Mouse (Mus musculus): ENCODE measurements around the gene Ccdc190. TPM values are rescaled to one million over a fixed set of nuclear protein-coding genes. Genes with fewer than 3 reads are reported as not detected.

Gene Ccdc190
- polyA plus RNA-seq, 1 experiment, result not detected

DNA sequence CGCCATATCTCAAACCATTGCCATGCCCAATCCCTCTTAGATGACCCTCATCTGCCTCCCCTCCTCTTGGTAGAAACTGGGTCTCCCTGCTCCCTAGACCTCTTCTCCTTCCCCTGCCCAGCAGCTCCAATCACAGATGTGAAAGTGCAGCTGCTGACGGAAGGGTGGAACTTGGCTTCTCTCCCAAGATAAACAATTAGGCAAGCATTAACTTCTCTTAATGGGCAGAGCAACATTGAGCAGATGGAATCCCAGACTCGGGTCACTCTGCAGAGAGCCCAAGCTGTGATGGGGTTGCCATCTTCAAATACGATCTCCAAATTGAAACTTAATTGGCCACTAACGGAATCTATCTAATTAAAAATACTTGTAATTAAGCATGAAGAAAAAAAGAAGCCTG, 19.3 kb upstream of the Ccdc190 start:
- no peak overlapping the region for H3K4me3 ChIP-seq (ENCODE audit: insufficient read depth, low read length)
- H3K27ac ChIP-seq (ENCODE audit: insufficient read depth, low read depth, low read length), result no peak overlapping the region
- no peaks in the 10 kb centered on the region for H3K4me1 ChIP-seq (ENCODE audit: control insufficient read depth, insufficient read depth, low read length)
- TF ChIP-seq POLR2A (IDR thresholded peaks at IDR 0.05; ENCODE audit: borderline replicate concordance, low read depth, low read length), result no peak
- TF ChIP-seq CTCF (IDR thresholded peaks at IDR 0.05; ENCODE audit: low read depth, low read length), result no peak

- Histone ChIP-seq H3K4me1 (ENCODE audit: control insufficient read depth, insufficient read depth, low read length) (no peaks in the 10 kb centered on the region), H3K4me3 (ENCODE audit: insufficient read depth, low read length) (no peak overlapping the region), H3K27ac (ENCODE audit: insufficient read depth, low read depth, low read length) (no peak overlapping the region)
- TF ChIP-seq POLR2A (IDR thresholded peaks at IDR 0.05; ENCODE audit: borderline replicate concordance, low read depth, low read length), result no peak
- no peak for TF ChIP-seq CTCF (IDR thresholded peaks at IDR 0.05; ENCODE audit: low read depth, low read length)
Measured at GRCm38 (mm10) chr1:169909659-169910058, 18.8 kb upstream of the Ccdc190 start.

- no peak overlapping the region for H3K4me3 ChIP-seq (ENCODE audit: insufficient read depth, low read length)
- H3K4me1 ChIP-seq (ENCODE audit: control insufficient read depth, insufficient read depth, low read length), result no peaks in the 10 kb centered on the region
- H3K27ac ChIP-seq (ENCODE audit: insufficient read depth, low read depth, low read length), result no peak overlapping the region
- TF ChIP-seq CTCF (IDR thresholded peaks at IDR 0.05; ENCODE audit: low read depth, low read length), result no peak
- TF ChIP-seq POLR2A (IDR thresholded peaks at IDR 0.05; ENCODE audit: borderline replicate concordance, low read depth, low read length), result no peak
Measured at GRCm38 (mm10) chr1:169910751-169911150, 17.7 kb upstream of the Ccdc190 start.

GRCm38 (mm10) chr1:169911526-169911925, 16.9 kb upstream of the Ccdc190 start:
- no peak for TF ChIP-seq CTCF (IDR thresholded peaks at IDR 0.05; ENCODE audit: low read depth, low read length)
- TF ChIP-seq POLR2A (IDR thresholded peaks at IDR 0.05; ENCODE audit: borderline replicate concordance, low read depth, low read length), result no peak
- H3K4me1 ChIP-seq (ENCODE audit: control insufficient read depth, insufficient read depth, low read length), result no peaks in the 10 kb centered on the region
- H3K27ac ChIP-seq (ENCODE audit: insufficient read depth, low read depth, low read length), result no peak overlapping the region
- no peak overlapping the region for H3K4me3 ChIP-seq (ENCODE audit: insufficient read depth, low read length)

DNA sequence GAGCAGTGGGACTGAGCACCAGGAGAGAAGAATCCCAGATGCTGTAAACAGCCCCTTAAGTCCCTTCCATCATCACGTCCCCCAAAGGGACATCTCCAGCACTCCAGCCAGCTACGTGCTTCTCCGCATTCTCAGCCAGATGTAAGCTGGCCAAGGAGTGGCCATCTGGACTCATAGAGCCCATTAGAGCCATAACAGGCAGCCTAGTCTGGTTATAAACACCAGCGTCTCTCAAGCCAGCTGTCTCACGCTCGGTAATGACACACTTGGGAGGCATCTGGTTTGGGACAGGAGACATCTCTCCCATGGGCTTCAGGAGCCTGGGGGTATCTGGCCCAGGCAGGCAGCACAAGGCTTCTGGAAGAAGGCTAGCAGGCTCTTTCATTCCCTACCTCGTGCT, 11.8 kb upstream of the Ccdc190 start:
- TF ChIP-seq POLR2A (IDR thresholded peaks at IDR 0.05; ENCODE audit: borderline replicate concordance, low read depth, low read length) (no peak), CTCF (IDR thresholded peaks at IDR 0.05; ENCODE audit: low read depth, low read length) (no peak)
- no peak overlapping the region for H3K27ac ChIP-seq (ENCODE audit: insufficient read depth, low read depth, low read length)

DNA sequence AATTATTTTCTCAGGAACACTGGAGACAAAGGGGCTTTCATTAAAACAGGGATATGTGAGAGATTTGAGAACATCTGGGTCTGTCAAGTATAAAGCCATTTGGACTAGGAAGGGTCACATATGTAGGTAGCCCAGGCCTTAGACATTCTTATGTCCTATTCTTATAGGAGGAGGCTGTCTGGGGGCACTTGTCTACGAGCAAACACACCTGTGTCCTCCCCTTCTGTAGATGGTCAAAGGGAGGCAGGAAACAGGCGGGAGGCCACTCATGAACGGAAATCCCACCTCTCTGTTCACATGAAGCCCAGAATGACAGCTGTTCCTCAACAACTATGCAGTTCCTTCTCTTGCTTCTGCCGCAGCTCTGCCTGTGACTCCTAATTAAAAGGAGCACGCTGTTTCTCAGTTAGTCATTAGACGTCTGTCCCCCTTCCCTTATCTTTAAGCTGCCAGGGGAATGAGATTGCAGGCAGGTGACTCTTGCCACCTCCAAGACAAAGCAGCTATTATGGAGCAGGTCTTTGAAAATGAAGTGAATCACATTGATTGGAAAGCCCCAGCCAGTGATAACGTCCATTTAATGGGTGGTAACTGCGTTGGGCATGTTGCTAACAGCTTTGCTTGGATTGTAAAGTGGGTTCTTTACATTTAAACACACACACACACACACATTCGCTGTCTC, 11.2 kb upstream of the Ccdc190 start:
- H3K4me3 ChIP-seq (ENCODE audit: insufficient read depth, low read length), result no peak overlapping the region
- no peaks in the 10 kb centered on the region for H3K4me1 ChIP-seq (ENCODE audit: control insufficient read depth, insufficient read depth, low read length)
- no peak for TF ChIP-seq POLR2A (IDR thresholded peaks at IDR 0.05; ENCODE audit: borderline replicate concordance, low read depth, low read length)
- TF ChIP-seq CTCF (IDR thresholded peaks at IDR 0.05; ENCODE audit: low read depth, low read length), result no peak
- no peak overlapping the region for H3K27ac ChIP-seq (ENCODE audit: insufficient read depth, low read depth, low read length)

More for the DNA sequence above, 11.8 kb upstream of the Ccdc190 start:
- Histone ChIP-seq H3K4me3 (ENCODE audit: insufficient read depth, low read length) (no peak overlapping the region), H3K4me1 (ENCODE audit: control insufficient read depth, insufficient read depth, low read length) (no peaks in the 10 kb centered on the region)

GRCm38 (mm10) chr1:169917998-169918397, 10.4 kb upstream of the Ccdc190 start:
- H3K4me3 ChIP-seq (ENCODE audit: insufficient read depth, low read length), result no peak overlapping the region
- no peak overlapping the region for H3K27ac ChIP-seq (ENCODE audit: insufficient read depth, low read depth, low read length)
- TF ChIP-seq POLR2A (IDR thresholded peaks at IDR 0.05; ENCODE audit: borderline replicate concordance, low read depth, low read length) (no peak), CTCF (IDR thresholded peaks at IDR 0.05; ENCODE audit: low read depth, low read length) (no peak)
- no peaks in the 10 kb centered on the region for H3K4me1 ChIP-seq (ENCODE audit: control insufficient read depth, insufficient read depth, low read length)

DNA sequence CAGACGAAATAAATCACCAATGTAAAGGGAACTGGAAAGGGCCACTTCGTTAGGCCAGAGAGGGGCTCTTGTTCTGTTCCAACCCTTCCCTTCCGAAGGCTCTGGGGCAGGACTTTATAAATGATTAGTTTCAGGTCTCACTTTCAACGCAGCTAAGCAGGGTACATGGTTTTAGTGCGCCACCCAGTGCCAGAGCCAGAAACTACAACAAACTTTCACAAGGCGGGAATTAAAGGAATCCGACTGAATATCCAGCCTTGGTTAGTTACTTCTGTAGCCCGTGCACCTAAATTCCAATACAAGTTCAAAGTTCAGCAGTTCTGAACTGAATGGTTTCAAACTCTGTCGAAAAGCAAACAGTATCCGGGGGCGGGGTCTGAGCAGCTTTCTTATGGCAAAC, 9.2 kb upstream of the Ccdc190 start:
- no peaks in the 10 kb centered on the region for H3K4me1 ChIP-seq (ENCODE audit: control insufficient read depth, insufficient read depth, low read length)
- TF ChIP-seq POLR2A (IDR thresholded peaks at IDR 0.05; ENCODE audit: borderline replicate concordance, low read depth, low read length) (no peak), CTCF (IDR thresholded peaks at IDR 0.05; ENCODE audit: low read depth, low read length) (peak; percentile 53)
- H3K4me3 ChIP-seq (ENCODE audit: insufficient read depth, low read length), result peak overlapping the region; percentile 17; the same call in 1 of the 2 replicates
- H3K27ac ChIP-seq (ENCODE audit: insufficient read depth, low read depth, low read length), result no peak overlapping the region

DNA sequence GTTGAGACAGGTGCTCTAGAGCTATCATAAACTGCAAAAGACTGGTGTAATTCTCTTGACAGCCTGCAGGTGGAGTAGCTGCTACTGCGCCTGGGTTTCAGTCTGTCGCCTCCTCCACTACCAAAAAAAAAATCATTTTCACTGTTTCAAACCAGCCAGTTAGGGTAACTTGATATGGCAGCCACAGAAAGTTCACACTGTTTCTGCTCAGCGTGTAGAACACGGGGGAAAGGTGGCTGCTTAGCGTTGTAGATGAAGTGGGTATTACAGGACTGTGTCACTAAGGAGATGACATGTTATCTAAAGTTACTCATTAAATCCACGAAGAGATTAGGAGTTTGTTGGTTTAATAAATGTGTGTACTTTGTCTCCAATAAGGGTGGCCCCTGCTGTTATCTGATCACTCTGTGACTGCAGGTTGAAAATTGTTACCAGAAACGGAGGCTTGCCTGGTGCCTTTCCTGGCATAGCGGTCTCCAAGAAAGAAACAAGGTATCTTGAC, 6.7 kb upstream of the Ccdc190 start:
- H3K4me3 ChIP-seq (ENCODE audit: insufficient read depth, low read length), result no peak overlapping the region
- H3K27ac ChIP-seq (ENCODE audit: insufficient read depth, low read depth, low read length), result no peak overlapping the region
- no peaks in the 10 kb centered on the region for H3K4me1 ChIP-seq (ENCODE audit: control insufficient read depth, insufficient read depth, low read length)
- no peak for TF ChIP-seq POLR2A (IDR thresholded peaks at IDR 0.05; ENCODE audit: borderline replicate concordance, low read depth, low read length)
- peak; percentile 55 for TF ChIP-seq CTCF (IDR thresholded peaks at IDR 0.05; ENCODE audit: low read depth, low read length)

DNA sequence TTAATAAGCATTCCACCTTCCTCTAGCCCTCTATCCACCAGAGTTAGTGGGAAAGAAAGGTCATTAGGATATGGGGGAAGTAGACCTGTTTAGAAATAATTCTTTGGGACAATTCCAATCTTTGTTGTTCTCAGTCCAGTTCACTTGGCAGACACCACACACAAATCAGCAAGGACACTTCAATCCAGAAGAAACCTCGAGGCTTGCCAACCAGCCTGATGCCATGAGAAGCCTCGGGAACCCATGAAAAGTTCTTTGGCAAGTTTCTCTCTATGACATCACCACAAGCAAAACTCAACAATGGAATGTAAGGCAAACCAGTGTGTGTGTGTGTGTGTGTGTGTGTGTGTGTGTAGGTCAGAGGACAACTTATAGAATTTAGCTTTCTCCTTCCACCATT, 3.9 kb upstream of the Ccdc190 start:
- no peak for TF ChIP-seq POLR2A (IDR thresholded peaks at IDR 0.05; ENCODE audit: borderline replicate concordance, low read depth, low read length)
- H3K4me1 ChIP-seq (ENCODE audit: control insufficient read depth, insufficient read depth, low read length), result no peaks in the 10 kb centered on the region
- no peak overlapping the region for H3K4me3 ChIP-seq (ENCODE audit: insufficient read depth, low read length)
- H3K27ac ChIP-seq (ENCODE audit: insufficient read depth, low read depth, low read length), result no peak overlapping the region
